Mouse (Mus musculus) thymus, adult 2 months (tissue): ENCODE measurements at regions not wholly inside any gene's neighbourhood (a gene's known extent, or its start where the extent isn't known, plus 50 kb on each side); places are given as distances from the start of the nearest gene placed in this dataset.

Experiments used
- DNase-seq: peaks from one replicate; pipeline ENCODE4 v3.0.0; 2021
- H3K27ac ChIP-seq: fragments of 200-500 bp; 2 replicates; pipeline ENCODE4 v1.5.1; 2012; ENCODE audit warnings: low read length, control low read depth; ENCODE audit not compliant: control insufficient read depth, insufficient read depth
- H3K27me3 ChIP-seq: fragments of 200-500 bp; 2 replicates; pipeline ENCODE4 v1.6.1; 2012; ENCODE audit warnings: mild to moderate bottlenecking, low read length, moderate library complexity, mixed read lengths; ENCODE audit not compliant: control insufficient read depth, insufficient read depth
- H3K36me3 ChIP-seq: fragments of 200-500 bp; 2 replicates; pipeline ENCODE4 v1.6.1; 2012; ENCODE audit warnings: mild to moderate bottlenecking, low read length, moderate library complexity; ENCODE audit not compliant: control insufficient read depth, insufficient read depth
- H3K4me1 ChIP-seq: fragments of 200-500 bp; replicated peaks from 2 replicates; pipeline ENCODE4 v1.6.1; 2012; ENCODE audit warnings: low read length; ENCODE audit not compliant: control insufficient read depth, insufficient read depth
- H3K4me3 ChIP-seq: fragments of 200-500 bp; 2 replicates; pipeline ENCODE4 v1.5.1; 2012; ENCODE audit warnings: mild to moderate bottlenecking, low read length, control low read depth, moderate library complexity; ENCODE audit not compliant: control insufficient read depth, insufficient read depth
- CTCF ChIP-seq: fragments of 200-500 bp; IDR thresholded peaks from 2 replicates; pipeline ENCODE4 v1.5.1; 2012; ENCODE audit warnings: mild to moderate bottlenecking, control low read depth, low read length, moderate library complexity, borderline replicate concordance; ENCODE audit not compliant: control insufficient read depth, poor library complexity, insufficient read depth; ENCODE audit errors: extremely low read depth
- POLR2A ChIP-seq: fragments of 200-500 bp; IDR thresholded peaks from 2 replicates; pipeline ENCODE4 v1.6.1; 2012; ENCODE audit warnings: mild to moderate bottlenecking, low read length, control low read depth, moderate library complexity; ENCODE audit not compliant: control insufficient read depth, poor library complexity, insufficient read depth; ENCODE audit errors: extremely low read depth
- WGBS: fragments of 180-500 bp; shearing (Covaris S2); methylation state at CpG from one replicate; pipeline ENCODE4 v1.1.7; 2018; 5-methylcytosine and 5-hydroxymethylcytosine counted together

DNA sequence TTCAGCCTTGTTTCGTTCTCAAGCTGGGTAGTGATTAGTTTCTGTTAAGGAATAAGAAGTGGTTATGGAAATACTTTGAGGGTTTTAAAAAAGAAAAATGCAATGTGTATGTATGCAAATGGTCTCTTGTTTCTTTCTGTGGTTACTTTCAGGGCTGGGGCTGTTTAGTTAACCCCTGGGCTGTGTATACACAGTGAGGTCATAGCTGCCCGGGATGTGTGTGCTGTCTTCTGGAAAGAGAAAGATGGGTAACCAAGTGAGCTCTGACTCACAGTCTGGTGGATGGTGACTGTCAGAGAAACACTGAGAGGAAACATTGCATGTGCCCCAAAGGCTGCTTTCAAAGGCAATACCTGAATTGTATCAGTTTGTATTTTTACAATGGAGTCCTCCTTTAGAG lies 79.3 kb upstream of the Dusp10 start:
- Histone ChIP-seq H3K27me3 (no peaks in the 10 kb centered on the region), H3K36me3 (no peaks in the 10 kb centered on the region), H3K4me1 (peaks cover 3% of the 10 kb centered on the region), H3K4me3 (no peak overlapping the region), H3K27ac (no peak overlapping the region)
- WGBS = 98% methylated on average over 2 of the region's 2 CpGs
- no peak for DNase-seq
- no peak for TF ChIP-seq CTCF
- TF ChIP-seq POLR2A = no peak

DNA sequence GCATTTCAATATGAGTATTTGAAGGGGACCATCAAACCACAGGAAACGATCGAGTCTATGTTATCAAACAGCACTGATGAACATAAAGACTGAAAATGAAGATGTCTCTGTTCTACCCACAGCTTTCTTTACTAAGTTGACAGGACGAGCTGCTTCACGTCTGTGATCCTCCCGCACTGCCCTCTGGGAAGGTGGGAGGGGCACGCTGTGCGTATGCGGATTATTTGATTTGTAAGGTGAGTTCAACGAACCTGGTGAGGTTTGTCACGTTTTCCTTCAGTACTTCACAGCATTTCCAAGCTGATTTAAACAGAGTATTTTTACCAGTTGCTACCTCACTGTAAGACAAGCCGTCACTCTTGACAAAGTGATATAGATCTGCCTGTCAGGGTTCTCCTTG lies 75.9 kb upstream of the Dusp10 start:
- no peaks in the 10 kb centered on the region for H3K27me3 ChIP-seq
- H3K4me1 ChIP-seq = no peaks in the 10 kb centered on the region
- no peak for DNase-seq
- TF ChIP-seq POLR2A = no peak
- TF ChIP-seq CTCF = no peak
- H3K4me3 ChIP-seq = no peak overlapping the region
- 93% methylated on average over 11 of the region's 11 CpGs for WGBS
- no peaks in the 10 kb centered on the region for H3K36me3 ChIP-seq
- no peak overlapping the region for H3K27ac ChIP-seq

DNA sequence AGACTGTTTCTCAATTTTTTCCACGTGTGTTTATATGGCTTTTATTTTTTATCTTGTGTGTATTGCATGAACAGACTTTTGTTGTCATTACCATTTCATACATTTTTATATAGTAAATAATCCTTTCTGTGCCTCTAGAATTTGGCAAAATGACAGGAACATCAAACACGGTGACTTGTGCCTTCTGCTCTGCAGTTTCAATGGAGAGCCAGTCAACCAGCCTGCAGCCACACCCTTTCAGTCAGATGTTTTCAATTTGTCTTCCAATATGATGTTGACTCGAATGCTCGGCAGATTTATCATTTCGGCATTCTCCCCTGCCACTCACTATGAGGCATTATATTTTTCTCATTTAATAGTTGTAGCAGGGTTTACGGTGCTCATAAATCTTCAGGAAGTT lies 74.7 kb upstream of the Dusp10 start:
- Histone ChIP-seq H3K27ac (no peak overlapping the region), H3K27me3 (no peaks in the 10 kb centered on the region), H3K36me3 (no peaks in the 10 kb centered on the region), H3K4me1 (no peaks in the 10 kb centered on the region), H3K4me3 (no peak overlapping the region)
- DNase-seq = no peak
- 92% methylated on average over 6 of the region's 6 CpGs for WGBS
- TF ChIP-seq CTCF = no peak
- no peak for TF ChIP-seq POLR2A

DNA sequence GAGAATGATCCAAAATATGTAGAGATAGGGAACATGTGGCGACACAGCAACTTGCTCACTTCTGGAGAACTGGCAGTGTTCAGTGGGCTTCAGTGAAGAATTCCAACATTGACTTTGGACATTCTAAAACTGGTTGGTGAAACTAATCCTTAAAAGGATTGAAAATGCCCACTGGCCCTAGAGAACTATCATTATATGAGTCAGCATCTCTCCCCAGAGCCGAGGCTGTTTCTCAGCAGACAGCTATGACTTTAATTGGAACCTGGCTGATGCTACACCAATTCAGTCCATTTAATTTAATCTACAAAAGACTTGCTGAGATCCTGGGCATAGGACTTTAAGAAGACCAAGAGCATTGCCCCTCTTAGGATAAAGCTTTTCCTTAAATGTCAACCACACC lies 72.4 kb upstream of the Dusp10 start:
- 83% methylated on average over 2 of the region's 2 CpGs for WGBS
- H3K36me3 ChIP-seq = no peaks in the 10 kb centered on the region
- no peaks in the 10 kb centered on the region for H3K4me1 ChIP-seq
- no peak overlapping the region for H3K27ac ChIP-seq
- no peak overlapping the region for H3K4me3 ChIP-seq
- TF ChIP-seq CTCF (no peak), POLR2A (no peak)
- H3K27me3 ChIP-seq = no peaks in the 10 kb centered on the region
- no peak for DNase-seq

DNA sequence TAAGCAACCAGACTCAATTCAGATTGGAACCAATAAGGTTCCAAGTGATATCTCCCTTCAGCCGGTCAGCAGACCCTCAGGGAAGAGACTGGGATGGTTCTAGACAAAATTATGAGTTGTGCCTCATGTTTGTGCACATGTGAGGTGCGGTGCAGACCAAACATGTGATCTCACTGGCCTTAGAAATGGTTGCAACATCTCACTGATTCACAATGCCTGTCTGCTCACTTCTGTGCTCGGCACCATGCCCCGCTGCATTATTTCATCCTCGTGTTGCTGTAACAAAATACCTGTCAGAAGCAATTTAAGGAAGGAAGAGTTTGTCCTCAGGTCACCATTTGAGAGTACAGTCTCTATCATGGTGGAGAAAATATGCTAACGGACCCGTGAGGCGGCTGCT lies 66.9 kb upstream of the Dusp10 start:
- no peak for DNase-seq
- TF ChIP-seq CTCF (no peak), POLR2A (no peak)
- Histone ChIP-seq H3K27ac (no peak overlapping the region), H3K4me1 (no peaks in the 10 kb centered on the region; the same call in 1 of the 2 replicates), H3K36me3 (no peaks in the 10 kb centered on the region), H3K27me3 (no peaks in the 10 kb centered on the region), H3K4me3 (no peak overlapping the region)
- 92% methylated on average over 8 of the region's 8 CpGs for WGBS

DNA sequence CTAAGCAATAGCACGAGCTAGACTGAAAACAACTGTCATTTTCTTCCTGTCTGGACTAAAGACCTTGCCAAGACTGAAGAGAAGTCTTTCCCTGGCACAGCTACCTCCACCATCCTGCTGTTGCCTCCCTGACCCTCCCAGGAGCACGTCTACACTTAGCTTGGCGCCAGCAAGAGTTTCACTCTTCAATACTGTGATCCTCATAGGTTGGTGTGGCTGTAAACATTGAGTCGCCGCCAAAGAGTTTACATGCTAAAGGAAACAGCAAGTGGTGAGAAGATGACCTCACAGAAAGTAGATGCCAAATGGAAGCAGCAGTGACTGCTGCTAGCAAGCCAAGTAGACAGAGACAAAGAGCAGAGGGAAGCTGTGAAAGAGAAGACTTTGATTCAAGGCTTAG lies 66.0 kb upstream of the Dusp10 start:
- no peaks in the 10 kb centered on the region for H3K36me3 ChIP-seq
- no peaks in the 10 kb centered on the region; the same call in 1 of the 2 replicates for H3K4me1 ChIP-seq
- H3K27me3 ChIP-seq = no peaks in the 10 kb centered on the region
- no peak overlapping the region for H3K27ac ChIP-seq
- H3K4me3 ChIP-seq = no peak overlapping the region
- no peak for DNase-seq
- 70% methylated on average over 5 of the region's 5 CpGs for WGBS
- no peak for TF ChIP-seq POLR2A
- TF ChIP-seq CTCF = no peak

DNA sequence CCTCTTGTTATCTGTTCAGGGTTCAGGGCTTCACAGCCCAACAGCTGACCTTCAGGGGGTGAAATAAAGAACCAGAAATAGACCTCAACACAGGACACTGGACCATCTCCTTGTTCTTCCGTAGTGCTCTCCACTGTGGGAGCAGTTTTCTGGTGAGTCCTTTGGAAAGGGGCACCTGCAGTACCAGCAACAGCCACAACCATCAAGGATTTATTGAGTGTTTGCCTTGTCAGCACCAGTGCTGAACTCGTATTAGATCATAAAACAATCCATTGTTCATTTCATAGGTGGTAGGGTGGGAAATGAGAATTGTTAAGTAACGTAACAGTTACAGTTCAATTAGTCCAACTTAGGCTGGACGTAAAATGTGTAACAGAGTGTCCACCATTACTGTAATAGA lies 63.9 kb upstream of the Dusp10 start:
- H3K27me3 ChIP-seq = no peaks in the 10 kb centered on the region
- DNase-seq = no peak
- H3K4me1 ChIP-seq = no peaks in the 10 kb centered on the region; the same call in 1 of the 2 replicates
- 93% methylated on average over 4 of the region's 4 CpGs for WGBS
- TF ChIP-seq POLR2A (no peak), CTCF (no peak)
- H3K36me3 ChIP-seq = no peaks in the 10 kb centered on the region
- no peak overlapping the region for H3K27ac ChIP-seq
- H3K4me3 ChIP-seq = no peak overlapping the region
